Mouse (Mus musculus): ENCODE results near the gene Fem1b.
"Not testable (repeated sequence)": the region's sequence is repeated elsewhere in the genome, so short reads cannot be mapped to it uniquely, and the experiment has no call there.

Fem1b gene

DNA sequence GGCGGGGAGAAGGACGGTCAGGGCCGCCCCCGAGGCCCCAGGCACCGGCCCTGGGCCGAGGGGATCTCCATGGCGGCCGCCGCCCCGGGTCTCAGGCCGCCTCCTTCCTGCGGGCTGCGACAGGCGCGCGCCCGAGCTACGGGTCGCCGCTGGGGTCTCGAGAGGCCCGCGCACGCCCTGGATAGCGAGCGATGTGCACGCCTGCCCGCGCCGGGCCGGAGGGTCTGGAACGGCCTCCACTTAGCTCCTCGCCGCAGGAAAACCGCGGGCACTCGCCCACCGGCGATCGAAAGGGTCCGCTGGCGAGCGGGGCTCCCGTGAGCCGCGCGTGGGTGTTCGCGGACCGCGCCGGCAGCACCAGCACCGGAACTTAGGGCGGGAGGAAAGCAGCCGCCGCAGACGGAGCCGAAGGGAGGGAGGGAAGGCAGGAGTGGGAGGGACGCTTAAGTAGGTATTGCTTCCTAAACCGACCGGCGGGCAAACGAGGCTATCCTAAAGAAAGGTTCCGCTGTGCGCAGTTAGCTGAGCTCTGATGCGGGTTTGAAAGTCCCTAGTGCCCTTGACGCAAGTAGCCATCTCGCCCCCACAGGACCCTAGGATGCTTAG lies at the start of gene Fem1b:
Gene Fem1b, minus strand, starts transcription at position 419 of the 606 bp plus-strand sequence.
- peak; percentile 85 for DNase-seq (ENCODE audit: low read depth, low spot score)

- no peak for DNase-seq (ENCODE audit: low read depth, low spot score)
Observed at GRCm38 (mm10) chr9:62860866-62861265, 49.1 kb upstream of the Fem1b start.

DNA sequence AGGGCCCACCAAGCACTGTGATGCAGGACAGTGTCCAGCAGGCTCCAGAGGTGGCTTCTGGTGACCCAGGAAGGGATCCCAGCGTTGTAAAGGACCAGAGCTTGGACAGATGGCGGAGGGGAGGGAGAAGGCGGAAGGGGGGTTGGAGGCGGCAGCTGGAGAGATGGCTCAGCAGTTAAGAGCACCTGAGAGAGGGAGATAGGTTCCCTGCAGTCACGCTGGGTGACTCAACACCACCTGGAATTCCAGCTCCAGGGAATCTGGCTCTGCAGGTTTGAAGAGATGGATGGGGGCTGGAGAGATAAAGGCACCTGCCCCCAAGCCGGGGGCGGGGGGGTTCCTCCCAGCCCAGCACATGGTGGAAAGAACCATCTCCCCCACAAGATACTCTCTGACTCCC lies 48.4 kb upstream of the Fem1b start:
- DNase-seq (ENCODE audit: low read depth, low spot score), result not testable (repeated sequence)

- no peak for DNase-seq (ENCODE audit: low read depth, low spot score)
Observed at GRCm38 (mm10) chr9:62858266-62859019, 46.7 kb upstream of the Fem1b start.

DNA sequence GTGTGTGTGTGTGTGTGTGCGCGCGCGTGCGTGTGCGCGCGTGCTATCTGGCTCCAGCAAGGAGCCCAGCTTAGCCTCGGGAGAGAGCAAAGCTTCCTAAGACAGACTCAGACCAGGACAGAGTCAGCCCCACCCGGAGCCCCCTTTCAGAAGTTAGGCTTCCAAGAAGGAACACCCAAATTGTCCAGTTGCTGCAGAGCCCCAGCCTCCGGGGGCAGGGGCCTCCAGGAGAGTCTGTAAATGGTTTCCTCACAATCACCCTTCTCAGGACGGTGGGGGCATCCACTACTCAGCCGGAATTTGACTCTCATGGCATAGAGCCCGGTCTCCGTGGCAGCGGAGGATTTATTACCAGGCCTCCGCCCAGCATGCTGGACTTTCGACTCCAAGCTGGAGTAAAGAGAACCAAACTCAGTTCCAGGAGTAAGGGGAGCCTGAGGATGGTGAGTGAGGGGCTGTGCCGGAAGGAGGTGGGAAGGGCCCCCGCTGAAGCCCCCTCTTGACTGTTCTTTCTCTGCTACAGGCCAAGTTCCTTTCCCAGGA lies 46.1 kb upstream of the Fem1b start, which contains the start of gene Calml4:
Gene Calml4, plus strand, starts transcription at position 362 of the 543 bp plus-strand sequence.
- no peak for DNase-seq (ENCODE audit: low read depth, low spot score)

- no peak for DNase-seq (ENCODE audit: low read depth, low spot score)
Observed at GRCm38 (mm10) chr9:62857216-62857615, 45.5 kb upstream of the Fem1b start.

- DNase-seq (ENCODE audit: low read depth, low spot score), result no peak
Observed at GRCm38 (mm10) chr9:62854483-62854882, 42.7 kb upstream of the Fem1b start.

DNA sequence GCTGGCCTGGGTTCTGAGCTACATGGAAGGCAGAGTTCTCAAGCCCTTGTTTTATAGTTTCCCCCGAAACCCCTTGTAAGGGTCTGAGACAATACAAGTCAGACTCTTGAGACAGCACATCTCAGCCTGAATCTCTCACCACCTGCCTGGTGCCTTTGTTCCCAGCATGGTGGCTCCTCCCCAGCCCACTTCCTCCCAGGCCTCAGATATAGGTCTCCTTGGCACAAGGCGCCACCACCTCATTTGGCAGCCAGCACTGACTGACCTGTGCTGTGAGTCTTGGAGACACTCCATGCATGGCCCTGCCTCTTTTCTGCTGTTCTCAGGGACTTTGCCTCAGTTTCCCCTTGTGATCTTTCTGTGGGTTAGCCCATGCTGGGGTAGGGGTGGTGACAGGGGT lies 39.8 kb upstream of the Fem1b start:
- no peak for DNase-seq (ENCODE audit: low read depth, low spot score)

DNA sequence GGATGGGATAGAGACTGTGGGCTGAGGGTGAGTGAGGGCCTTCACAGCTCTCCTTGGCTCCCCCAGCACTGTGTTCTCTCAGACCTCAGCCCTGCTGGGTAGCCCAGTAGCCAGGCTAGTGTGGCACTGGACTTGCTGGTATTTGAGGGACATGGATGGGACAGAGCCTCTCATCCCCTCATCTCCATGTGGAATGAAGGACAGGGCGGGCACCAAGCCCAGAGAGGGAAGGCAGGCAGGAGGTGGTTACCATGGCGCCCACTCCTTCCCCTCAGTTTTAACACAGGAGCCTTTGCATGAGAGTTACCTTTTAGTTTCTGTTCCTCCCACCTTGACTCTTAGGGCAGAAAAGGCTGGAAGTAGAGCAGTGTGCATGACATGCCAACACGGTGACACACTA lies 36.9 kb upstream of the Fem1b start:
- DNase-seq (ENCODE audit: low read depth, low spot score), result no peak

- DNase-seq (ENCODE audit: low read depth, low spot score), result peak; percentile 59
Observed at GRCm38 (mm10) chr9:62847694-62848093, 36.0 kb upstream of the Fem1b start.

- DNase-seq (ENCODE audit: low read depth, low spot score), result no peak
Observed at GRCm38 (mm10) chr9:62844461-62844860, 32.7 kb upstream of the Fem1b start.

DNA sequence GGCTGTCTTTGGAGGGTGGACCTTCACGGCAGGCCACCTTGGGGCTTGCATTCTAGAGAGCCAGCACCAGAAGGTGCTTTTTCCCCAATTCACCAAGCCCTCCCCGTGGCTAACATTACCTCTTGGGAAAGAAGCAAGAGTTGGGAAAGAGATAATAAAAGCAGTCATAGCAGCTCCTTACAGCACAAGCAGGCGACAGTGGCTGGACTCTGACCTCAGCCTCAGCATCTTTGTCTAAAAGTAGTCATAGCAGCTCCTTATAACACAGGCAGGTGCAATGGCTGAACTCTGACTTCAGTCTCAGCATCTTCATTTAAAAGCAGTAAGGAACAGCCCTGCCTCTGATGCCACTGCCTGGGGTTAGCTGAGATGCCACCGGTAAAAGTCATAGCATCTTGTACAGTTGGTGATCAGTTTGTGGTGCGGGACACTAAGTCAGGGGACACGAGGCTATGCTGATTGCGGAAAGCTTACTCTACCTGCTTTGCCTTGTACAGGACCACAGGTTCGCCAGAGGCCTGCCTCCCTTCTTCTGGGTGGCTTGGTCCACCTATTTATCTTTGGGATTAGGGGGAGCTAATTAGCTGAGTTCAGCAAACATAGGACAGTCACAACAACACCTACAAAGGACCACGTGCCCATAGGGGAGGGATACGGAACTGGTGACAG lies 31.8 kb upstream of the Fem1b start:
- DNase-seq (ENCODE audit: low read depth, low spot score), result no peak

DNA sequence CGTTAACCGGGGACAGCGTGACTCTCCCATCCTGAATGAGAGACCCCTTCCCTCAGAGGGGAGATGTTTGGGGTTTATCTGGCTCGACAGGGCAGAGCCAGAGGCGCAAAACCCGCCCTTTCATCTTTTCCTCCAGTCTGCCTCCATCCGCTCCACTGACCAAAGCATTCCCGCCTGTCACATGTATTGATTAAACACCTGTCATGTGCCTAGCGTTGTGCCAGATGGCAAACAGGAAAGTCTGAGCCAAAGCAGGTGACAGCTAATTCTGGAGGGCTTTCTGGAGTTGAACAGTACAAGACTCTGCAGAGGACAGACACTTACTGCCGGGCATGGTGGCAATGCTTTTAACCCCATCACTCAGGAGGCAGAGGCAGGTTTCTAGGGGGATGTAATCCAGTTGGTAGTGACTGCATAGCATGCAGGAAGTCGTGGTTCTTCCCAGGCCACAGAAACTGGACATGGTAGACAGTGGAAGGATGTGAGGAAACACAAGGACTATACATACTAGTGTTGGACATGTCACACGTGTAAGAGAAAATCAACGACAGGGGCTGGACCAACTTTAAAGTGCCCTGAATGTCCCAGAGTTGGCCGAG lies 27.5 kb upstream of the Fem1b start:
- no peak for DNase-seq (ENCODE audit: low read depth, low spot score)

DNA sequence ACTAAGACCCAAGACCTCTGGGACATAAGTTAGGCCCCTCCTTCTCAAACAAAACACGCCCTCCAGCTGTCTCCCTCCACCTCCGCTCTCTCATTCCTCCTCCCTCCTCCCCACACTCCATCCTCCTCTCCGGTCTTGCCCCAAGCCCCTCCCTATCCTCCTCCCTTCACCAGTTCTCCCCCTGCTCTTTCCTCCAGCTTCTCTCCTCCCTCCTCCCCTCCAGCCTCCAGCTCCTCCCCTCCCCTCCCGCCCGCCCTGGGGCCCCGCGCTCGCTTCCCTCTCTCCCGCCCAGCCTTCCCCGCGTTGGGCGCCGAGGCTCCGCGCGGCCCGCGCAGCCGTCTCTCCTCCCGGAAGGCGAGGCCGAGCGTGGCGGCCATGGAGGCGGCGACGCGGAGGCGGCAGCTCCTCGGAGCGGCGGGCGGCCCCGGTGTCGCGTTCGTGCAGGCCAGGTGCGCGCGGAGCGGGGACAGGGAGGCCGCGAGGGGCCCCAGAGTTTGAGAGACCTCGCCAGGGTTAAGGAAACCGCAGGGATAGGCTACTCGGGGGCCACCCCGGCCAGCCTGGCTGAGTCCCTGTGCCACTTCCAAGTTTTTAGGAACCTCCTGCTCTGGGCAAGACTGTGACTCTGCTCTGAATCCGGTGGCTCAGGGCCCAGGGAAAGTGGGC lies 26.9 kb upstream of the Fem1b start, which contains the start of gene Cln6:
Gene Cln6, plus strand, starts transcription at position 280 of the 666 bp plus-strand sequence.
- peak; percentile 71 for DNase-seq (ENCODE audit: low read depth, low spot score)

DNA sequence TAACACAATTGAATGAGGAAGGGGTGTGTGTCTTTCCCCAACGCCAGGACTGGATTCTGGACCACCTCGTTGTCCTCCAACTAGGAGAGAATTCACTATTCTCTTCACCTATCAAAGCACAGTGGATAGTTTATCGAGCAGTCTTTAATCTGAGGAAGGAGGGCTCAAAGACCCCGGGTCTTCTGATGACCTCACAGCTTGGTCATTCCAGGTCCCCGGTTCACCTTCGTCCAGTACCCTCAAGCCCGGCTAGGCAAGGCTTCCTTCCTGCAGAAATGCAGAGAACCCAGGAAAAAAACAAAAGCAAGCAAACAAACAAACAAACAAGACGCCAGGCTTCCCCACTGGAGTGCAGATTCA lies 26.4 kb upstream of the Fem1b start:
- DNase-seq (ENCODE audit: low read depth, low spot score), result no peak

DNA sequence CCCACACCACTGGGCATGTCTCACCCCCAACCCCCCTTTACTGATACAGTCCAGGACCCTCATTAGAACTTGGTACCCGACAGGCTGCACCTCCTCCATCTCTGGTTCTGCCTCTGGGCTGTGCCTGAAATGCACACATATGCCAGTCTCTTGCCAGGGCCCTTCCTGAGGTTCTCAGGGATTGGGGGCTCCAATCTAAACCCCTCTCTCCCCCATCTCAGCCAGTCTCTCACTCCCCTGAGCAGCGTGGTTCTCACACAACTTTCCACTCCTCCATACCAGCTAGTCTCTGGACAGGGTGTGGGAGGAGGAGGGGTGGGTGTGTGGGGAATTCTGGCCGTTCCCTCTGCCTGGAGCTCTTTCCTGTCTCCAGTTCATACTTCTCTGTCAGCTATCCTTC lies 25.9 kb upstream of the Fem1b start:
- no peak for DNase-seq (ENCODE audit: low read depth, low spot score)

- no peak for DNase-seq (ENCODE audit: low read depth, low spot score)
Observed at GRCm38 (mm10) chr9:62835705-62836446, 24.1 kb upstream of the Fem1b start.

- no peak for DNase-seq (ENCODE audit: low read depth, low spot score)
Observed at GRCm38 (mm10) chr9:62834906-62835305, 23.2 kb upstream of the Fem1b start.

DNA sequence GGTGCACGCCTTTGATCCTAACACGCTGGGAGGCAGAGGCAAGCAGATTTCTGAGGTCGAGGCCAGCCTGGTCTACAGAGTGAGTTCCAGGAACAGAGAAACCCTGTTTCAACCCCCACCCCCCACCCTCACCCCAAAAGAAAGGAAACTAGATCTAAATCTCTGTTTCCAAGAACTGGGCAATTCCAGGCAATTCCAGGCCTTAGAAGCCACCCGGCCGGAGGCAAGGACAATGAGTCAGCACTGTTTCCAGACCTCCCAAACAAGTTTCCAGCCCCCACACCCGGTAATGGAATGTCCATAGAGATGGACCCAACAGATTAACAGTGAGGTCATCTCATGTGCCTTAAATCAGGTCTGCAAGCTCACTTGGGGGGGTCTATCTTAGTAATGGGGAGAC lies 18.1 kb upstream of the Fem1b start:
- DNase-seq (ENCODE audit: low read depth, low spot score), result no peak

- DNase-seq (ENCODE audit: low read depth, low spot score), result peak; percentile 94
Observed at GRCm38 (mm10) chr9:62828662-62829086, 16.9 kb upstream of the Fem1b start.

All from WW6 (cell line).